Mouse (Mus musculus) CH12.LX (cell line): Measurements from ENCODE around the gene Myom1. TPM values are rescaled to one million over a fixed set of nuclear protein-coding genes. Genes with fewer than 3 reads are reported as not detected.

ENCODE experiments used
- DNase-seq: peaks from one replicate; pipeline ENCODE4 v3.0.0-alpha.2; 2013; ENCODE audit errors: extremely low read depth
- H3K27ac ChIP-seq: 2 replicates; pipeline ENCODE4 v1.5.1; 2012; ENCODE audit warnings: low read depth, mild to moderate bottlenecking, control low read depth, moderate library complexity; ENCODE audit not compliant: insufficient read depth
- H3K27me3 ChIP-seq: replicated peaks from 2 replicates; pipeline ENCODE3; 2012; ENCODE audit warnings: inconsistent platforms
- H3K36me3 ChIP-seq, 2 experiments: replicated peaks in 1 of 2; 2 replicates each; pipeline versions ENCODE3 to v1.6.1; 2012; ENCODE audit warnings: inconsistent platforms in 1 of 2, low read length in 1 of 2, mild to moderate bottlenecking in 1 of 2, mixed read lengths in 1 of 2, moderate library complexity in 1 of 2; ENCODE audit not compliant: control insufficient read depth in 1 of 2, insufficient read depth in 1 of 2
- H3K4me1 ChIP-seq, 2 experiments: 2 replicates each; pipeline ENCODE4 v1.6.1; 2012; ENCODE audit warnings: inconsistent platforms in 1 of 2, moderate library complexity in 1 of 2; ENCODE audit not compliant: insufficient read depth in 2 of 2, control insufficient read depth in 1 of 2
- H3K4me2 ChIP-seq: 2 replicates; pipeline ENCODE4 v1.6.1; 2012; ENCODE audit warnings: low read depth, mild to moderate bottlenecking, control low read depth; ENCODE audit not compliant: poor library complexity, insufficient read depth, severe bottlenecking
- H3K4me3 ChIP-seq, 3 experiments: fragments of 150-350 bp in 1 of 3; sonication (generic) in 1 of 3; replicated peaks in 1 of 3; 2 replicates each; pipeline versions ENCODE3 to v1.5.1; 2011 to 2012; ENCODE audit warnings: low read depth in 2 of 3, low read length in 2 of 3, mild to moderate bottlenecking in 2 of 3, moderate library complexity in 2 of 3, control low read depth in 1 of 3, improper control_type of control experiment in 1 of 3, inconsistent platforms in 1 of 3, mixed read lengths in 1 of 3; ENCODE audit not compliant: poor library complexity in 1 of 3
- H3K79me2 ChIP-seq: replicated peaks from 2 replicates; pipeline ENCODE4 v1.6.1; 2012; ENCODE audit warnings: mild to moderate bottlenecking, moderate library complexity; ENCODE audit not compliant: control insufficient read depth, poor library complexity, insufficient read depth, severe bottlenecking; ENCODE audit errors: extremely low read depth
- H3K9ac ChIP-seq: 2 replicates; pipeline ENCODE4 v1.6.1; 2012; ENCODE audit warnings: low read depth, mild to moderate bottlenecking, control low read depth, moderate library complexity; ENCODE audit not compliant: insufficient read depth
- H3K9me3 ChIP-seq: replicated peaks from 2 replicates; pipeline ENCODE3; 2012; ENCODE audit warnings: low read length, inconsistent platforms, mixed read lengths
- BHLHE40 ChIP-seq: IDR thresholded peaks from 2 replicates; pipeline ENCODE4 v1.6.1; 2011; ENCODE audit warnings: mild to moderate bottlenecking, low read depth, low read length, improper control_type of control experiment
- CHD1 ChIP-seq: IDR thresholded peaks from 2 replicates; pipeline ENCODE4 v1.6.1; 2012; ENCODE audit warnings: low read depth, low read length, improper control_type of control experiment, inconsistent platforms
- CHD2 ChIP-seq: IDR thresholded peaks from 2 replicates; pipeline ENCODE4 v1.6.1; 2011; ENCODE audit warnings: low read length, improper control_type of control experiment
- CTCF ChIP-seq, 2 experiments: IDR thresholded peaks in 1 of 2; conservative IDR thresholded peaks in 1 of 2; 2 replicates each; pipeline ENCODE4 v1.5.1; 2011 to 2012; ENCODE audit warnings: low read depth in 2 of 2, low read length in 2 of 2, improper control_type of control experiment in 1 of 2, inconsistent platforms in 1 of 2, mild to moderate bottlenecking in 1 of 2, moderate library complexity in 1 of 2
- E2F4 ChIP-seq: IDR thresholded peaks from 2 replicates; pipeline ENCODE4 v1.6.1; 2011; ENCODE audit warnings: low read depth, low read length, improper control_type of control experiment; ENCODE audit not compliant: insufficient replicate concordance
- ELF1 ChIP-seq: IDR thresholded peaks from 2 replicates; pipeline ENCODE4 v1.6.1; 2014; ENCODE audit warnings: low read depth, mild to moderate bottlenecking, inconsistent platforms, low read length, improper control_type of control experiment
- EP300 ChIP-seq: IDR thresholded peaks from 2 replicates; pipeline ENCODE4 v1.6.1; 2011; ENCODE audit warnings: low read length, improper control_type of control experiment
- ETS1 ChIP-seq: conservative IDR thresholded peaks from 2 replicates; pipeline ENCODE4 v1.6.1; 2012; ENCODE audit warnings: low read depth, mild to moderate bottlenecking, inconsistent platforms, low read length, improper control_type of control experiment, moderate library complexity
- GABPA ChIP-seq: IDR thresholded peaks from 2 replicates; pipeline ENCODE4 v1.6.1; 2012; ENCODE audit warnings: low read depth, low read length, improper control_type of control experiment, inconsistent platforms; ENCODE audit not compliant: insufficient replicate concordance
- JUN ChIP-seq: IDR thresholded peaks from 2 replicates; pipeline ENCODE4 v1.6.1; 2011; ENCODE audit warnings: low read depth, mild to moderate bottlenecking, low read length, improper control_type of control experiment, moderate library complexity; ENCODE audit not compliant: insufficient read depth
- MAX ChIP-seq: IDR thresholded peaks from 2 replicates; pipeline ENCODE4 v1.6.1; 2011; ENCODE audit warnings: low read length, improper control_type of control experiment
- MAZ ChIP-seq: IDR thresholded peaks from 2 replicates; pipeline ENCODE4 v1.6.1; 2012; ENCODE audit warnings: low read depth, mild to moderate bottlenecking, inconsistent platforms, low read length, improper control_type of control experiment, moderate library complexity
- MEF2A ChIP-seq: IDR thresholded peaks from 2 replicates; pipeline ENCODE4 v1.6.1; 2014; ENCODE audit warnings: low read depth, mild to moderate bottlenecking, inconsistent platforms, low read length, improper control_type of control experiment, borderline replicate concordance
- MYC ChIP-seq: IDR thresholded peaks from 2 replicates; pipeline ENCODE4 v1.6.1; 2011; ENCODE audit warnings: low read depth, mild to moderate bottlenecking, improper control_type of control experiment, low read length
- NRF1 ChIP-seq: IDR thresholded peaks from 2 replicates; pipeline ENCODE4 v1.6.1; 2014; ENCODE audit warnings: low read depth, mild to moderate bottlenecking, inconsistent platforms, low read length, improper control_type of control experiment, moderate library complexity
- RAD21 ChIP-seq: IDR thresholded peaks from 2 replicates; pipeline ENCODE4 v1.6.1; 2011; ENCODE audit warnings: low read depth, mild to moderate bottlenecking, low read length, improper control_type of control experiment, moderate library complexity
- RCOR1 ChIP-seq: conservative IDR thresholded peaks from 2 replicates; pipeline ENCODE4 v1.6.1; 2012; ENCODE audit warnings: low read depth, mild to moderate bottlenecking, inconsistent platforms, low read length, improper control_type of control experiment
- SMC3 ChIP-seq: IDR thresholded peaks from 2 replicates; pipeline ENCODE4 v1.6.1; 2011; ENCODE audit warnings: low read depth, low read length, improper control_type of control experiment
- UBTF ChIP-seq: IDR thresholded peaks from 2 replicates; pipeline ENCODE4 v1.6.1; 2012; ENCODE audit warnings: low read depth, mild to moderate bottlenecking, inconsistent platforms, low read length, improper control_type of control experiment, moderate library complexity
- USF2 ChIP-seq: conservative IDR thresholded peaks from 2 replicates; pipeline ENCODE4 v1.6.1; 2011; ENCODE audit warnings: low read depth, low read length, improper control_type of control experiment
- ZC3H11A ChIP-seq: IDR thresholded peaks from 2 replicates; pipeline ENCODE4 v1.6.1; 2012; ENCODE audit warnings: low read depth, mild to moderate bottlenecking, inconsistent platforms, low read length, improper control_type of control experiment
- ZKSCAN1 ChIP-seq: IDR thresholded peaks from 2 replicates; pipeline ENCODE4 v1.6.1; 2012; ENCODE audit warnings: low read depth, inconsistent platforms, low read length, improper control_type of control experiment, borderline replicate concordance
- ZMIZ1 ChIP-seq: IDR thresholded peaks from 2 replicates; pipeline ENCODE4 v1.6.1; 2012; ENCODE audit warnings: low read depth, mild to moderate bottlenecking, inconsistent platforms, low read length, improper control_type of control experiment
- dilution Hi-C: fragments of 300-500 bp; cut with MboI; formaldehyde crosslinking; loops from 2 replicates; pipeline ENCODE4 v1.14.3; 2020; ENCODE audit warnings: low sequenced_read_pairs; ENCODE audit not compliant: extremely low pct_unique_long_range_greater_than_20kb, extremely low pct_ligation_motif_present
- in situ Hi-C: fragments of 300-500 bp; cut with MboI; formaldehyde crosslinking; loops from 3 replicates; pipeline ENCODE4 v1.14.3; 2019; ENCODE audit warnings: low sequenced_read_pairs, low pct_ligation_motif_present, low pct_unique_long_range_greater_than_20kb, mixed read lengths
- polyA plus RNA-seq: library from polyadenylated mRNA; unstranded; fragments of >175 nt; gene quantifications from 2 replicates; pipeline ENCODE4 v1.2.1, GENCODE M21; 2012; ENCODE audit warnings: low read depth; ENCODE audit not compliant: insufficient read length
- total RNA-seq, 2 experiments: library from RNA; depleted of rRNA; stranded (reverse); fragments of 300-350 nt in 1 of 2; fragments of >200 nt in 1 of 2; gene quantifications; 2 replicates each; pipeline ENCODE4 v1.2.3; 2012 to 2014

The Myom1 gene
- total and polyA plus RNA-seq, 3 experiments: 0.26 to 0.93 (median 0.55) TPM

DNA sequence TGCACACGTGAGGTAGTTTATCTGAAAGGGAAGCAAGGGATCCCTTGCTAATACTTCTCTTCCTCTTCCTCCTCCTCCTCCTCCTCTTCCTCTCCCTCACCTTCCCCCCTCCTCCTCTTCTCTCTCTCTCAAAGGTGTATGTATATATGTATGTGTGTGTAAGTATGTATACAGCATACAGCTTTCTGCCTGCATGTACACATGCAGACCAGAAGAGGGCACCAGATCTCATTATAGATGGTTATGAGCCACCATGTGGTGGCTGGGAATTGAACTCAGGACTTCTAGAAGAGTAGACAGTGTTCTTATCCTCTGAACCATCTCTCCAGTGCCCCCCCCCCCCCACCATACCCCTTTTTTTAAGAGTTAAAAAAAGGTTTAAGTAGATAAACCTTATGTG, 40.2 kb downstream of the Myom1 start:
- H3K4me1 ChIP-seq: peaks cover 0 to 2% of the 10 kb centered on the region in 2 experiments; a peak in 1 of 4 replicates
- TF ChIP-seq UBTF (no peak), ZC3H11A (no peak), RAD21 (peak; percentile 27), CTCF (conservative IDR thresholded peaks at IDR 0.05 in 1 of 2, IDR thresholded peaks at IDR 0.05 in 1 of 2; ENCODE audit: low read depth in 2 of 2, low read length in 2 of 2) (peak in 1 of 2 experiments; percentile 64; a peak in 2 of 4 replicates), CHD2 (no peak), SMC3 (peak; percentile 31), MAZ (no peak)
- in situ Hi-C loops: no loop called here
- no peaks in the 10 kb centered on the region for H3K9me3 ChIP-seq
- H3K27ac ChIP-seq: no peak overlapping the region
- no peak overlapping the region for H3K4me3 ChIP-seq
- H3K9ac ChIP-seq: no peak overlapping the region
- no peaks in the 10 kb centered on the region for H3K36me3 ChIP-seq
- H3K4me2 ChIP-seq: no peak overlapping the region
- dilution Hi-C loops: no loop called here
- H3K27me3 ChIP-seq: no peaks in the 10 kb centered on the region
- no peaks in the 10 kb centered on the region for H3K79me2 ChIP-seq
- no peak for DNase-seq

- H3K27ac ChIP-seq: no peak overlapping the region
- peak overlapping the region; percentile 44; the same call in 1 of the 2 replicates for H3K4me2 ChIP-seq
- H3K9me3 ChIP-seq: no peaks in the 10 kb centered on the region
- no peak overlapping the region for H3K9ac ChIP-seq
- TF ChIP-seq USF2 (no peak), UBTF (no peak), ELF1 (no peak), SMC3 (no peak), MYC (no peak), NRF1 (no peak), MAX (no peak)
- H3K4me3 ChIP-seq: no peak overlapping the region
- no peak for DNase-seq
- H3K79me2 ChIP-seq: no peaks in the 10 kb centered on the region
- H3K4me1 ChIP-seq: peaks cover 0 to 2% of the 10 kb centered on the region in 2 experiments; a peak in 1 of 4 replicates
- H3K36me3 ChIP-seq: no peaks in the 10 kb centered on the region
- dilution Hi-C loops (no loop called here), in situ Hi-C loops (no loop called here)
- no peaks in the 10 kb centered on the region for H3K27me3 ChIP-seq
These were observed 43.2 kb downstream of the Myom1 start for GRCm38 (mm10) chr17:71045591-71045990.

DNA sequence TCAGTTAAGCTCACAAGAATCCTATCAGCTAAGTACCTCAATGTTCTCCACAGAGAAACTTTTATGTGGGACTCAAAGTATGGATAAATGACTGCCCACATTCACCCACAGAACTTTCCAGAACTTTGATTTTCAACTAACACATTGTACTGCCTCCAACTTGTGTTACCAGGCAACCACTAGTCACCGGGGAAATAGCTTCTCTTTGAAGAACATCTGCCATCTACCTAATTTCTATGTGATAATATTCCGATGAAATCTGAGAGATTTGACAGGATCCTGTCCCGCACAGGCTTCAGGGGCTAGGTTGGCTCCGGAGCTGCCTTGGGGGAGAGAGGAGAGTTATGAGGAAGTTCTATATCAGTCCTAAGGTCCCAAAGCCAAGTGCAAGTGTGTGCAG, 44.4 kb downstream of the Myom1 start:
- H3K27ac ChIP-seq: no peak overlapping the region
- H3K27me3 ChIP-seq: no peaks in the 10 kb centered on the region
- no peak for TF ChIP-seq USF2
- no peak for TF ChIP-seq SMC3
- no peak for TF ChIP-seq CHD2
- TF ChIP-seq EP300: no peak
- no peak for TF ChIP-seq NRF1
- no peak for TF ChIP-seq RCOR1
- TF ChIP-seq ZKSCAN1: no peak
- TF ChIP-seq BHLHE40: no peak
- TF ChIP-seq ZMIZ1: no peak
- TF ChIP-seq ETS1: no peak
- no peak for TF ChIP-seq ELF1
- TF ChIP-seq JUN: no peak
- TF ChIP-seq E2F4: no peak
- TF ChIP-seq MEF2A: no peak
- no peak for TF ChIP-seq CHD1
- TF ChIP-seq GABPA: no peak
- TF ChIP-seq, all 38 proteins: peak for 0
- no peak for DNase-seq
- Histone ChIP-seq H3K4me1 (peaks cover 0 to 2% of the 10 kb centered on the region in 2 experiments; a peak in 1 of 4 replicates), H3K4me2 (no peak overlapping the region), H3K9me3 (no peaks in the 10 kb centered on the region), H3K4me3 (no peak overlapping the region), H3K9ac (no peak overlapping the region), H3K36me3 (no peaks in the 10 kb centered on the region), H3K79me2 (no peaks in the 10 kb centered on the region)
- dilution Hi-C loops: no loop called here
- in situ Hi-C loops: no loop called here
